Mouse (Mus musculus) forebrain, embryonic 11.5 days (tissue): ENCODE results near the gene Plcb1. TPM values are rescaled to one million over a fixed set of nuclear protein-coding genes. Genes with fewer than 3 reads are reported as not detected.

Source experiments
- ATAC-seq: fragments of 200-750 bp; cut with Nextera tagmentation; replicated peaks from 2 replicates; pipeline ENCODE4 v1.8.0; 2017; ENCODE audit warnings: moderate TSS enrichment; ENCODE audit not compliant: low FRiP score
- DNase-seq: peaks from one replicate; pipeline ENCODE4 v3.0.0-alpha.2; 2017; ENCODE audit warnings: low spot score
- H3K27ac ChIP-seq: fragments of 300-500 bp; sonication (generic); 2 replicates; pipeline ENCODE4 v1.5.1; 2014; ENCODE audit warnings: low read depth, low read length
- H3K27me3 ChIP-seq: fragments of 300-500 bp; sonication (generic); 2 replicates; pipeline ENCODE4 v1.6.1; 2014; ENCODE audit warnings: mild to moderate bottlenecking, low read length, mixed read lengths; ENCODE audit not compliant: control insufficient read depth, insufficient read depth
- H3K36me3 ChIP-seq: fragments of 300-500 bp; sonication (generic); 2 replicates; pipeline ENCODE4 v1.6.1; 2014; ENCODE audit warnings: mild to moderate bottlenecking, low read length, moderate library complexity, mixed read lengths; ENCODE audit not compliant: control insufficient read depth, insufficient read depth
- H3K4me1 ChIP-seq: fragments of 300-500 bp; sonication (generic); replicated peaks from 2 replicates; pipeline ENCODE4 v1.6.1; 2014; ENCODE audit warnings: low read length, mixed read lengths; ENCODE audit not compliant: control insufficient read depth, insufficient read depth
- H3K4me2 ChIP-seq: fragments of 300-500 bp; sonication (generic); 2 replicates; pipeline ENCODE4 v1.6.1; 2014; ENCODE audit warnings: low read depth, mild to moderate bottlenecking, low read length, moderate library complexity, mixed read lengths; ENCODE audit not compliant: severe bottlenecking
- H3K4me3 ChIP-seq: fragments of 300-500 bp; sonication (generic); 2 replicates; pipeline ENCODE4 v1.5.1; 2014; ENCODE audit warnings: low read depth, low read length
- H3K9ac ChIP-seq: fragments of 300-500 bp; sonication (generic); 2 replicates; pipeline ENCODE4 v1.6.1; 2014; ENCODE audit warnings: low read length
- H3K9me3 ChIP-seq: fragments of 300-500 bp; sonication (generic); 2 replicates; pipeline ENCODE4 v1.6.1; 2016; ENCODE audit warnings: low read length, mixed read lengths; ENCODE audit not compliant: control insufficient read depth
- WGBS: fragments of 180-500 bp; shearing (Covaris S2); extraction: QIAGEN DNeasy Blood & Tissue Kit; methylation state at CpG from one replicate; pipeline ENCODE4 v1.1.7; 2014; 5-methylcytosine and 5-hydroxymethylcytosine counted together
- polyA plus RNA-seq: library from polyadenylated mRNA; unstranded; fragments of >200 nt; fragmentation: Nextera tagmentation; extraction: Ambion mirVana; gene quantifications from 2 replicates; pipeline ENCODE4 v1.2.1, GENCODE M21; 2014

Plcb1 gene
- polyA plus RNA-seq, 1 experiment from 2014 or later, result 12.8 TPM

GRCm38 (mm10) chr2:134942919-134943318, 157.1 kb downstream of the Plcb1 start:
- H3K4me1 ChIP-seq, result no peaks in the 10 kb centered on the region
- no peak overlapping the region for H3K27ac ChIP-seq
- no peaks in the 10 kb centered on the region for H3K27me3 ChIP-seq
- no peak overlapping the region for H3K4me2 ChIP-seq
- no peak for ATAC-seq
- WGBS, result 8% methylated on average over 2 of the region's 2 CpGs
- H3K4me3 ChIP-seq, result no peak overlapping the region
- DNase-seq, result no peak
- no peaks in the 10 kb centered on the region for H3K36me3 ChIP-seq
- no peaks in the 10 kb centered on the region for H3K9me3 ChIP-seq
- H3K9ac ChIP-seq, result no peak overlapping the region

- no peak for ATAC-seq
- no peak overlapping the region for H3K9ac ChIP-seq
- H3K36me3 ChIP-seq, result no peaks in the 10 kb centered on the region
- no peaks in the 10 kb centered on the region for H3K4me1 ChIP-seq
- no peak overlapping the region for H3K4me2 ChIP-seq
- WGBS, result 83% methylated on average over 8 of the region's 8 CpGs
- no peak overlapping the region for H3K4me3 ChIP-seq
- no peak overlapping the region for H3K27ac ChIP-seq
- no peak for DNase-seq
- H3K27me3 ChIP-seq, result no peaks in the 10 kb centered on the region
- H3K9me3 ChIP-seq, result no peaks in the 10 kb centered on the region
Observed at GRCm38 (mm10) chr2:134946331-134946730, 160.5 kb downstream of the Plcb1 start.

GRCm38 (mm10) chr2:134946911-134947310, 161.0 kb downstream of the Plcb1 start:
- no peak for DNase-seq
- no peak overlapping the region for H3K27ac ChIP-seq
- WGBS, result 97% methylated on average over 1 of the region's 1 CpGs
- H3K36me3 ChIP-seq, result no peaks in the 10 kb centered on the region
- H3K4me2 ChIP-seq, result no peak overlapping the region
- ATAC-seq, result no peak
- H3K9me3 ChIP-seq, result no peaks in the 10 kb centered on the region
- no peak overlapping the region for H3K4me3 ChIP-seq
- no peaks in the 10 kb centered on the region for H3K4me1 ChIP-seq
- no peak overlapping the region for H3K9ac ChIP-seq
- H3K27me3 ChIP-seq, result no peaks in the 10 kb centered on the region

- no peak overlapping the region for H3K4me2 ChIP-seq
- no peaks in the 10 kb centered on the region for H3K9me3 ChIP-seq
- no peak for DNase-seq
- no peaks in the 10 kb centered on the region for H3K36me3 ChIP-seq
- H3K9ac ChIP-seq, result no peak overlapping the region
- H3K4me1 ChIP-seq, result no peaks in the 10 kb centered on the region
- WGBS, result 83% methylated on average over 5 of the region's 5 CpGs
- no peak overlapping the region for H3K27ac ChIP-seq
- no peaks in the 10 kb centered on the region for H3K27me3 ChIP-seq
- no peak for ATAC-seq
- no peak overlapping the region for H3K4me3 ChIP-seq
Observed at GRCm38 (mm10) chr2:134952088-134952487, 166.2 kb downstream of the Plcb1 start.

- Histone ChIP-seq H3K27me3 (no peaks in the 10 kb centered on the region), H3K27ac (no peak overlapping the region), H3K9me3 (no peaks in the 10 kb centered on the region), H3K9ac (no peak overlapping the region), H3K4me1 (no peaks in the 10 kb centered on the region), H3K4me2 (no peak overlapping the region), H3K36me3 (no peaks in the 10 kb centered on the region), H3K4me3 (no peak overlapping the region)
- ATAC-seq (no peak), DNase-seq (no peak)
- WGBS, result 90% methylated on average over 4 of the region's 4 CpGs
Observed at GRCm38 (mm10) chr2:134956436-134956835, 170.6 kb downstream of the Plcb1 start.

- Histone ChIP-seq H3K27me3 (no peaks in the 10 kb centered on the region), H3K9ac (no peak overlapping the region), H3K9me3 (no peaks in the 10 kb centered on the region), H3K27ac (no peak overlapping the region), H3K4me3 (no peak overlapping the region), H3K4me2 (no peak overlapping the region), H3K36me3 (no peaks in the 10 kb centered on the region), H3K4me1 (no peaks in the 10 kb centered on the region)
- ATAC-seq, result no peak
- WGBS, result 87% methylated on average over 4 of the region's 4 CpGs
- DNase-seq, result no peak
Observed at GRCm38 (mm10) chr2:134966131-134966530, 180.3 kb downstream of the Plcb1 start.

- Histone ChIP-seq H3K4me3 (no peak overlapping the region), H3K4me1 (no peaks in the 10 kb centered on the region), H3K9me3 (no peaks in the 10 kb centered on the region), H3K36me3 (no peaks in the 10 kb centered on the region), H3K4me2 (no peak overlapping the region), H3K27ac (no peak overlapping the region), H3K27me3 (no peaks in the 10 kb centered on the region), H3K9ac (no peak overlapping the region)
- DNase-seq (no peak), ATAC-seq (no peak)
- WGBS, result 94% methylated on average over 3 of the region's 3 CpGs
Observed at GRCm38 (mm10) chr2:134968380-134968779, 182.5 kb downstream of the Plcb1 start.

- no peak for ATAC-seq
- Histone ChIP-seq H3K9ac (no peak overlapping the region), H3K4me2 (no peak overlapping the region), H3K4me3 (no peak overlapping the region), H3K27me3 (no peaks in the 10 kb centered on the region), H3K9me3 (no peaks in the 10 kb centered on the region), H3K27ac (no peak overlapping the region), H3K4me1 (peaks cover 3% of the 10 kb centered on the region; the same call in 1 of the 2 replicates), H3K36me3 (no peaks in the 10 kb centered on the region)
- DNase-seq, result no peak
- 91% methylated on average over 6 of the region's 6 CpGs for WGBS
Observed at GRCm38 (mm10) chr2:134972376-134972775, 186.5 kb downstream of the Plcb1 start.

GRCm38 (mm10) chr2:134974711-134975110, 188.8 kb downstream of the Plcb1 start:
- no peak overlapping the region for H3K27ac ChIP-seq
- H3K36me3 ChIP-seq, result no peaks in the 10 kb centered on the region
- ATAC-seq, result no peak
- H3K4me1 ChIP-seq, result peaks cover 3% of the 10 kb centered on the region; the same call in 1 of the 2 replicates
- H3K4me2 ChIP-seq, result no peak overlapping the region
- H3K9me3 ChIP-seq, result no peaks in the 10 kb centered on the region
- H3K9ac ChIP-seq, result no peak overlapping the region
- no peak overlapping the region for H3K4me3 ChIP-seq
- WGBS, result 54% methylated on average over 6 of the region's 6 CpGs
- no peak for DNase-seq
- H3K27me3 ChIP-seq, result no peaks in the 10 kb centered on the region
